Mouse (Mus musculus) CD8-positive naive resting alpha-beta T cell, adult 2 months (primary cell): ENCODE data around the gene Prkab1.

Experiments used
- DNase-seq, 2 experiments: peaks; one replicate each; pipeline ENCODE4 v3.0.0; 2022; ENCODE audit warnings: low read depth in 2 of 2, low spot score in 2 of 2

Prkab1 gene

DNA sequence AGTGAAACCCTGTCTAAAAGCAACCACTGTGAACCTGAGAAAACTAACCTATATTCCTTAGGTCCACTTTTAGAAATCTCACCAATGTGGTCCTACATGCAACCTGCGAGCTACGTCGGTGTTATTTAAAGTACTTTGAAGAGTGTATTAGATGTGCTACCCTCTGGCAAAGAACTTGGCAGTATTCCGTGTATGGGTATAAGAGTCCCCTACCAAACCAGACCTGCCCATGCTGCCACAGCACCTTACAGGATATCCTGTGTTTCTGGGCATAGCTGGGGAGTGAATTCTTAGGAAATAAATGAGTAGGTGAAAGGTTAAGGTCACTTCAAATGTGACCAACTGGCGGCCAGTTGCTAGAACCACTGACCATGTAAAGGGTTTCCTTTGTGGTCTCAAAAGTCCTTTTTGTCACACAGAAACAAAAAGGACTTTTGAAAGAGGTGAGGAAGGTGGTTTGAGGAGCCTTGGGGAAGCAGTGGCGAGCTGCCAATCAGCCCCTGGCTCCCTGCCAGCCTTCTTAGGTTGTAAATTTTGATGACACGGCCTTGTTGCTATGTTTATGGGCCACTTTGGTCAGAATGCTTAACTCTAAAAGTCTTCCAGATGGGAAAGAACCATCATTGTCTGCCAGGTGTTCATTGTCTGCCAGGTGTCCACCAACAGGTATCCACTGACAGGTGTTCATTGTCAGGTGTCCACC is 41.5 kb downstream of the Prkab1 start:
- no peak for DNase-seq

DNA sequence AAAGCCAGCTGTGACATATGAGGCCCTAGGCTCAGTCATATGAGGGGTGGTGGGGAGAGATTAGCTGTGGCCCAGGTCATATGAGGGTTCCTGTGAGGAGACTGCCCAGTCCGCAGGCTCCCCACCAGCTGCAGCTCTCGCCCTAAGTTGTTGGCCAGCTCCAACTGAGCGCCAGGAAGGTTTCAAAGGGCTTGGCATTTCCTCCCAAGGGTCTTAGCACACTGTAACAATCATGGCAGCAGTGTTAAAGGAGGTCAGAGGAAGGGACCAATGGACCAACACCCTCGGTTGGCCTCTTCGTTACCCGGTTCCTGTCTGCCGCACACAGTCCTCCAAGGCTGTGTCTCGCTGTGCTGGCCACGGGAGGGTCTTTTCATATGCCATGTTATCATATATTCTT is 43.8 kb downstream of the Prkab1 start:
- DNase-seq, result no peak

DNA sequence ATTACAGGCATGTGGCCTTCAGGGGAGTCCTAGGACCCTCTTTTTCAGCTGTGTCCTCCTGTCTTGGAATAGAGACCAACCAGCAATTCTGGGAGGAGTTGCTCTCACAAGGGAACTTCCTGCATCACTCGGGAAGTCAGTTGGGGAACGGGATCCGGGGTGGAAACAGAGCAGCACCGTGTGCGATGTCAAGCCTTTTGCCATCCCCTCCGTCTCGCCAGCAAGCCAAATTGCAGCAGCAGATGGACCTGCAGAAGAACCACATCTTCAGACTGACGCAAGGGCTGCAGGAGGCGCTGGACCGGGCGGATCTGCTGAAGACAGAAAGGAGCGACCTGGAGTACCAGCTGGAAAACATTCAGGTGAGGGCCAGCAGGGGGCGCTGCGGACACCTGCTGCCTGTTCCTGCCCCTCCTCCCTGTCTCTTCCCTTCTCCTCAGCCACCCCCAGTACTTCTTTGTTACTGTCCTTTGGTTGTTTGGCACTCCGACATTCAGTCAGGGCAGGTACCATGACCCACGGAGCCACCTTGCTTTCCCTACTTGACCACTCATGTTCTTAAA is 45.1 kb downstream of the Prkab1 start:
- DNase-seq, result peak in 1 of 2 experiments; percentile 9

DNA sequence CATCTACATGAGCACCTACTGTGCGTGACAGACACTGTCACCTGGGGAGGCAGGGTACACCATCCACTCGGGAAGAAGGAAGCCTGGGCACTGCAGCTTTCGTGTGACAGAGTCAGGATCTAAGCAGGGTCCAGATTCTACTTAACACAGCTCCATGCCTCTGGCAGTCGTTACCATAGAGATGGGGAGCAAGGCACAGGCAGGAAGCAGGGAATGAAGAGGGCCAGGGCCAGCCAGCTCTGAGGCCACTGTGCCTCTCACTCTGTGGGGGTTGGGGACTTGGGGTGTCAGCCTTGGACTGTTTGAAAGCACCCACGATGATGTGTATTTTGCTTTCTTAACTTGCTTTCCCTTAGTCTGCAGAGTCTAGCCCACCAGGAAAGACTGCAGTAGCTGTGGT is 46.1 kb downstream of the Prkab1 start:
- no peak for DNase-seq

DNA sequence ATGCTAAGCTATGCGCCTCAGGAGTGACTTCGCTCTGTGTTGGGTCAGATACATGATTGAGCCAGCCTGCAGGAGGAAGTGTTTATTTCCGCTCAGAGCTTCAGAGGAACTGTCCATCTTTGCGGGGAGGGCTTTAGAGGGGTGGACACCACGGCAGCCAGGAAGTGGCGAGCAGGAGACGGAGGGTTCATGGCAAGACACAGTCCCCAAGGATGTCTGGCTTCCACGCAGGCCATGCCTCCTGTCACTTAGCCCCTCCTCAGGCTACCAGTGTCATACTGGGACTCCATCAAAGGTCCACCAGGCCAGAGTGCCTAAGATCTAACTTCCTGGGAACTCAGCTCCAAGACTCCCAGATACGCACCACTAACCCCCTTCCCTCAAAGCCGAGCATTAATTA is 46.6 kb downstream of the Prkab1 start:
- DNase-seq, result no peak

DNA sequence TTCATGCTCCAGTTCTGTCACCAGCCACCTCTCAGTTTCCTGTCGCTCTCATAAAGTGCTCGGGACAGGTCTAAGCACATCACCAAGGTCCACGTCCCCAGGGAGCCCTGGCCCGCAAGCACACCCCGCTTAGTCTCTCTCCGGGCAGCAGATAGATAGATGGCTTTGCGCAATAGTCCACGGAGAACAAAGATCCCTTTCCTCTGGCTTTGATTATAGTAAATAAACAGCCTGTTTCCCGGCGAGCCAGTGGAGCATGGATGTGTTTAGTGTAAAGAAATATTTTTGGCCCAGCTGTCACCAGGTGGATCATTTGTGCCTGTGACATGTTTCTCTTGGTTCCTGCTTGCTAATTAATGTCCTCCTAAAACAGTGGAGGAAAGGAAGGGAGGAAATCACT is 47.0 kb downstream of the Prkab1 start:
- DNase-seq, result no peak

DNA sequence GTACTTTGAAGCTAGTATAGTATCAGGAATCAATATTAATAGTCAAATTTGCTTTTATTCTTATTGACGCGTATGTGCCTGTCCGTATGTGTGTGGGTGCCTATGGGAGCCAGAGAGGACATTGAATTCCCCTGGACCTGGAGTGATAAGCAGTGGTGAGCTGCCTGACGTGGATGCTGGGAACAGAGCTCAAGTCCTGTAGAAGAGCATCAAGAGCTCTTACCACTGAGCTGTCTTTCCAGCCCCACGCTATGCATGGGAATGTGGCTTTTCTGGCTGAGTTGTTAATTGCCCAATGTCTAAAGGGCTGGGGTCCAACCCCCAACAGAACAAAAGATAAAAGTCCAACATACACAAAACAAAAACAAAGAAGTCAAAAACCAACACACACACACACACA is 47.9 kb downstream of the Prkab1 start:
- no peak for DNase-seq

DNA sequence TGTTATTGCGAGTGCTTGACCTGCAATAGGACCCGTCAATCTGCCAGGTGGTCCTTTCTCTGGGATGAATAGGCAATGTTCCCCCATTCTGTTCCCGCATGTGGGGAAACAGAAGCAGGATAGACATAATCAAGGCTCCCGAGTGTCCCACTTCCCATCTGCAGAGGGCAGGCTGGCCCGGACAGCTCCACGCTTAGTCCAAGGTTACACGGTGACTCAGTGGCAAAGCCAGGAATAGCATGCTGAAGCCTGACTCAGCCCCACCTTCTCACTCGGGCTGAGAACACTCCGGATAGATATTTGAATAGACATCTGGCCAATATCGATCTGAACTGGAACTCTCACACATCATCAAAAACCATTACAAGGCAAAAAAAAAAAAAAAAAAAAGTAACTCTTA is 48.6 kb downstream of the Prkab1 start:
- DNase-seq, result no peak

DNA sequence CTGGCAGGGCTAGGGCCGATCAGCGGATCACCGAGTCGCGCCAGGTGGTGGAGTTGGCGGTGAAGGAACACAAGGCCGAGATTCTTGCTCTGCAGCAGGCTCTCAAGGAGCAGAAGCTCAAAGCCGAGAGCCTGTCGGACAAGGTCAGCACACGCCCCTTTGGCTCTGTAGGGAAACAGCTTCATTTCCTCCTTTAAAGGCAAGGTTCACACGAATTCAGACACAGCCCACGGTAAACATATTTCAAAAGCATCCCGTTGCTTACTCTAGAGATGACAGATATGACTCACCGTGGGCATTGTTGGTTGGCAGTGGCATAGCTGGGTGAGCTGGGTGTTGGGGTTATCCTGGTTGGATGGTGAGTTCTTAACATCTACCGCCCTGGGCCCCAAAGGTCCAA is 53.1 kb downstream of the Prkab1 start:
- DNase-seq, result no peak
